ENCODE assay signal across 8 mouse cellular contexts in the genomic region with DNA sequence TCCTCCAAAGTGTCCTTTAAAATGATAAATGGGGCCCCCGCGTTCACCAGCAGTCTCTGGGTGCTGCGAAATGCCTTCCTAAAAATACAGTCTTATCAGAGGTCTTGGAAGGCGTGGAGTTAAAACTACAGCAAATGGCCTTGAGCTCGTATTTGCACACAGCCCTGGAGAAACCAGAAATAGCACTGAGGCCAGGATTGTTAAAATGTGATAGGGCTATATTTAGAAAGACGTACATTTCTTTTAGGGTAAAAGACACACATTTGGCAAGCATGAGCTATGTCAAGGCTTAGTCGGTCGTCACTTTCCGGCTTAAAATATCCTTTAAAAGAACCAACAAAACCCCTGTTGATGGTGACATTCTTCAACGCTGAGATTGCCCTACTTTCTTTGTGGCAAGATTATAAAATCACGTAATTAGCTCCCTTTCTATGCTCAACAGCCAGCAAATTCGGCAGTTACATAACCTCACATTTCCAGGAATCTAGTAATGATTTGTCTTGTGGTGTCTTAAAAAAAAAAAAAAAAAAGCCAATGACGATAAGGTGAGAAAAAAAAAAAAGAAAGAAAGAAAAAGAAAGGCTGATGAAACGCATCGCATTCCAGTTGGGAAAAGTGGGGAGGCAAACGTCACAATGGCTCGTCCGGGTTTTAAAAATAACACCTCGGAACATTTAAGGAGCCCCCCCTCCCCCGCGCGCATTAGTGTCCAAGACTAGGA. TPM values are rescaled to one million over a fixed set of nuclear protein-coding genes. Genes with fewer than 3 reads are reported as not detected.
DNase-seq lines count a peak whose midpoint lies in the region; ATAC-seq and TF ChIP-seq lines count a peak whose summit lies in the region.

No protein-coding gene starts in this region.

- H3K4me1 ChIP-seq in intestine, embryonic 16.5 days (ENCODE audit: control insufficient read depth, insufficient read depth, low read length) = peaks cover 28% of the 10 kb centered on the region
- peaks cover 24% of the 10 kb centered on the region for H3K4me1 ChIP-seq in small intestine, adult 2 months (ENCODE audit: control insufficient read depth, insufficient read depth, insufficient read length, low read length)

- peak overlapping the region; percentile 94 for H3K9ac ChIP-seq in intestine, embryonic 16.5 days (ENCODE audit: low read depth, low read length)

- H3K36me3 ChIP-seq in intestine, embryonic 16.5 days (ENCODE audit: control insufficient read depth, insufficient read depth, low read length) = no peaks in the 10 kb centered on the region
- H3K36me3 ChIP-seq in small intestine, adult 2 months (ENCODE audit: control insufficient read depth, insufficient read depth, low read length) = no peaks in the 10 kb centered on the region

- peak overlapping the region; percentile 95 for H3K27ac ChIP-seq in intestine, embryonic 16.5 days (ENCODE audit: low read length)
- no peak overlapping the region for H3K27ac ChIP-seq in small intestine, adult 2 months (ENCODE audit: insufficient read depth, low read depth, low read length)

- peak overlapping the region; percentile 53 for H3K4me2 ChIP-seq in intestine, embryonic 16.5 days (ENCODE audit: low read depth, low read length)

- WGBS in intestine, embryonic 16.5 days = under 1% methylated on average over 22 of the region's 22 CpGs
- under 1% methylated on average over 22 of the region's 22 CpGs for WGBS in small intestine, adult 2 months

- H3K9me3 ChIP-seq in intestine, embryonic 16.5 days (ENCODE audit: control insufficient read depth, low read length) = no peaks in the 10 kb centered on the region

- intact Hi-C loops in heart, postnatal 25 days (cut with DNase I) = loop anchor here (2.0 to 5.0 kb wide), 2 partner anchors 51 to 147 kb away; a partner anchor contains a TSS

- H3K27me3 ChIP-seq in intestine, embryonic 16.5 days (replicated peaks; ENCODE audit: control insufficient read depth, insufficient read depth, low read length) = no peaks in the 10 kb centered on the region
- H3K27me3 ChIP-seq in small intestine, adult 2 months (ENCODE audit: control insufficient read depth, insufficient read depth, low read length) = no peaks in the 10 kb centered on the region

- DNase-seq in heart, adult 11 months = peak; percentile 94
- DNase-seq in heart, postnatal 25 days (ENCODE audit: low spot score) = no peak
- peak; percentile 88 for DNase-seq in brain, adult 2 months (ENCODE audit: low read depth, low spot score)
- peak; percentile 25 for DNase-seq in frontal cortex, postnatal 10 days (ENCODE audit: low spot score in 2 of 2)
- DNase-seq in lung, postnatal 25 days (ENCODE audit: low spot score) = peak; percentile 4
- no peak for DNase-seq in spleen, adult 12 weeks (ENCODE audit: low spot score)

- no peak for TF ChIP-seq POLR2A in small intestine, adult 2 months (IDR thresholded peaks at IDR 0.05; ENCODE audit: low read depth, low read length)

- ATAC-seq in intestine, embryonic 16.5 days = no peak

- 0 out of 2 replicates have a peak, but pooled peaks have one; percentile 1 for TF ChIP-seq CTCF in small intestine, adult 2 months (IDR thresholded peaks at IDR 0.05; ENCODE audit: extremely low read depth, insufficient read length, insufficient replicate concordance, low read depth, low read length)

- H3K4me3 ChIP-seq in intestine, embryonic 16.5 days (ENCODE audit: low read length) = peak overlapping the region; percentile 89
- peak overlapping the region; percentile 79 for H3K4me3 ChIP-seq in small intestine, adult 2 months (ENCODE audit: low read depth, low read length)

RNA-seq across cellular contexts. Expression of a gene that starts 1.4 kb away (rescaled TPM):
- 10 to 100 TPM; 13.3 to 36.5 TPM for total RNA-seq in heart, postnatal 25 days (2021)
- 28.4 and 30.0 TPM in 2 replicates for polyA plus RNA-seq in intestine, embryonic 16.5 days (2015; fragmentation: Nextera tagmentation; extraction: Ambion mirVana)
- polyA plus RNA-seq in small intestine, adult 2 months (2012; rRNA removed) = 3.8 and 9.2 TPM in 2 replicates

RNA-seq across cellular contexts. Expression of a gene that starts 50.0 kb away (rescaled TPM):
- total RNA-seq in heart, postnatal 25 days (2021) = 100 to 1,000 TPM; 114 to 131 TPM
- polyA plus RNA-seq in intestine, embryonic 16.5 days (2015; fragmentation: Nextera tagmentation; extraction: Ambion mirVana) = 45.1 and 49.6 TPM in 2 replicates
- 5.9 and 14.9 TPM in 2 replicates for polyA plus RNA-seq in small intestine, adult 2 months (2012; rRNA removed)

Comparison
In these comparisons a context has a peak if more than half of its experiments do, and no peak if none do; other contexts are left out.
1. DNase-seq: peak in heart, adult 11 months (single experiment), brain, adult 2 months (single experiment), frontal cortex, postnatal 10 days (2 of 2) and lung, postnatal 25 days (single experiment); none in heart, postnatal 25 days (single experiment) and spleen, adult 12 weeks (single experiment).